Mouse (Mus musculus) ES-E14 (cell line): ENCODE measurements around the gene Zbtb1.

Source experiments
- HCFC1 ChIP-seq: IDR thresholded peaks from 2 replicates; pipeline ENCODE4 v1.6.1; 2012; ENCODE audit warnings: low read length, inconsistent platforms, borderline replicate concordance; ENCODE audit not compliant: insufficient read depth
- ZC3H11A ChIP-seq: IDR thresholded peaks from 2 replicates; pipeline ENCODE4 v1.6.1; 2012; ENCODE audit warnings: low read depth, mild to moderate bottlenecking, inconsistent platforms, low read length, borderline replicate concordance
- ZNF384 ChIP-seq: IDR thresholded peaks from 2 replicates; pipeline ENCODE4 v1.6.1; 2012; ENCODE audit warnings: low read depth, low read length, inconsistent platforms

- TF ChIP-seq HCFC1: no peak
- no peak for TF ChIP-seq ZNF384
- no peak for TF ChIP-seq ZC3H11A
These were observed 21.7 kb downstream of the Zbtb1 start for GRCm38 (mm10) chr12:76391595-76392271.
